Mouse (Mus musculus) layer of hippocampus, adult 18-20 months (tissue): ENCODE results near the gene Treml1. TPM values are rescaled to one million over a fixed set of nuclear protein-coding genes. Genes with fewer than 3 reads are reported as not detected.

Source experiments
- DNase-seq, 2 experiments: peaks; one replicate each; pipeline ENCODE4 v3.0.0; 2022; ENCODE audit warnings: low spot score in 2 of 2
- total RNA-seq, 2 experiments: library from RNA; stranded (reverse); gene quantifications; 2 replicates each; pipeline ENCODE4 v1.2.3; 2021

Treml1 gene
- total RNA-seq, 2 experiments from 2014 or later, result 0.41 TPM; not detected in 1

DNA sequence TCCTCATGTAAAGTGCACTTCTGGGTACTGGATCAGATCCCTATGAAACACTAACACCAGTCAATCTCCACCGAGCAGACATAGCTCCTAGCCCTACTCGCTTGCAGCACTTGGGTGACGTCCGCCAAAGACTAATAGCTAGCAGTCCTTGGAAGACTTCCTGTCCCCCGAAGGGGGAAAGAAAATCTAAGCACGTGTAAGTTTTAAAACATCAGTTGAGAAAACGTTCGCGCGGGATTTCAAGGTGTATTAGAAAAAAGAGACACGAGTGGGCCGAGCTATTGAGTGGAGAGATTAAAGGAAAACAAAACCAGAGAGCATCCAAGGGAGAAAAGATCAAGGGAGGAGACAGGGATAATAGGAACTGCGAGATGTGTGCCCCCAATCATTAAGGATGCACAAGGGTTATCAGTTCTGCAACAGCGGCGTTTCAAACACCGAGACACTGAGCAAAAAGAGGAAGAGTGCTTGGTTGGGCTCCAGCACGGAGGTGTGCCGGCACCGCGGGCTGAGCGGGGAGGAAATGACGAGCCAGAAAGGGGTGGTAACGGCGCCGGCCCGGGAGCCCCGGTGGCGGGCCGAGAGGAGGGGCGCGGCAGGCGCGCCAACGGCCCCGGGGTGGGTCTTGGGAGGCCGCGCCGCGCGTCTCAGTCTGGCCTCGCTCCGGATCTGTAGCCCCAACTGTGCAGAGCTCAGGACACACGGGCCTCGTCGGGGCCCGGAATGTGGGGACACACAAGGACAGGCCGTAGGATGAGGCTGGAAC lies 49.0 kb downstream of the Treml1 start:
- DNase-seq, result peak; percentile 53 to 60

DNA sequence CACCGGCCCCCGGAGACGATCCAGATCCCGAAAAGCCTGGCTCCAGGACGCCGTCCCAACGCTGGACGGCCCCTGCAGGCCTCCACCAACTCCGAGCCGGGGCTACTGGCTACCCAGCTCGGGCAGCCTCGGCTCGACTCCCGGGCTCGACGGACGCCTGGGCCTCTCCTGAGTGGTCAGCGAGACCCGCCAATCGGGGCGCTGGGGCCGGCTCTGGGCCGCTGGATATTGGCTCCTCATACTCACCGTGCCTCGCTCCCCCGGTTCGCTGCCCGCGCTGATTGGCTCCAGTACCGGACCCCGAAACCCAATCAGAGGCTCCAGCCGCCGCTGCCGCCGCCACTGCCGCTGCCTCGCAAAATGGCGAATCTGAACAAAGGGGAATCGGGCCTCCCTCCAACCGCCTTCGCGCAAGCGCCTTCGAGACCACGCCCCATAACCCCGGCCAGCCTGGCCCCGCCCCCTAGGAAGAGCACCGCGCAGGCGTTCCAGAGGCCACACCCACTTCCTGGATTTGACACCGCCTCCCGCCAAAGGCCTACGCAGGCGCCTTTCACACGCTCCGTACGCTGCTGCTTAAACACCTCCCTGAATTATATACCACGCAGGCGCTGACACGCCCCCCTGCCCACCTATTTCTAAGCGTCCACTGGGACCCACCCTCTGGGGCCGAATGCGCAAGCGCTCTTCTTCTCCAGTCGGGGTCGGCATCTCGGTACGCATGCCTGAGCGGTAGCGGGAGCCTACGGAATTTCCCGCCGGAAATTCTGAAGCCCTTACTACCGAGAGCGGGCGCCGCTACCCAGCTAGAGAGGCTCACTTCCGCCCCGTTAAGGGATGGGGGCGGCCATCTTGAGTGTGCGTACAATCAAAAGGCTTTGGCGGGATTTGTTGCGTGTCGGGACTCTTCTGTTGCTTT lies 49.9 kb downstream of the Treml1 start, which contains the start of the genes Nfya and Oard1:
Gene Nfya (minus strand): TSS at position 527 of the 919 bp plus-strand sequence.
Gene Oard1 (plus strand): TSS at position 635 of the 919 bp plus-strand sequence.
- DNase-seq, result peak; percentile 100

DNA sequence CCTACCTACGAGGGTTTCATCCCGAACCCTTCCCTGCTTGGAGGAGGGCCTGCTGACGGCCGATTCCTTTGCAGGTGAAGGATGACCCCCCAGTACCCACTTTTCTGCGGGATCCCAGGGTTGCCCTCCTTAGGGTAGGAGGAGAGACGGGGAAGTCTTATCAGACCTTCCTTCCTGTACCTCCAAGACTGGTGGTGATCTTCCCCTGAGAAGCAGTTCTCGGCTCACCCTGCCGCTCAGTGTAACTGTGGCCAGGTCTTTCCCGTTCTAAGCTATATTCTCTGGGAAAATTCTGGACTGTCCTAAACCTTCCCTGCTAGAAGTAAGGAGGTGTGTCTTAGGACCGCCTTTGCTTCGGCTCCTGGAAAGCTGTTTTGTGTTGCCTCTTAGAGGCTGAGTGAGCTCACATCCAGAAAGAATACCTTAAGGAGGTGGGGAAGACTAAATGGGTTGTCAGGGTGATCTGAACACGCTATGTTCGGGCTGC lies 50.6 kb downstream of the Treml1 start:
- DNase-seq, result no peak

DNA sequence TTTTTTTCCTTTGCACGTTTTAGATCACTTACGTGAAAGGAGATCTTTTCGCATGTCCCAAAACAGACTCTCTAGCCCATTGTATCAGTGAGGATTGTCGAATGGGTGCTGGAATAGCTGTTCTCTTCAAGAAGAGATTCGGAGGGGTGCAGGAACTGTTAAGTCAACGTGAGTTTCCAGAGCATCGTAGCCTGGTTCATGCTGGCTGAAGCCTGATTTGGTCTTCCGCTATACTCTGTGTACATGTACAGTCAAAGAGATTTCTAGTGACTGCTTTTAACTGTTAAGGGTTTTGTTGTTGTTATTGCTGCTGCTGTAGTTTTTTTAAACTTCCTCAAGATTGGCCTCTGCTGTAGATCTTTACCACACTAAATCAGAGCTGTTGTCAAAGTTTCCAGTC lies 51.5 kb downstream of the Treml1 start:
- no peak for DNase-seq

DNA sequence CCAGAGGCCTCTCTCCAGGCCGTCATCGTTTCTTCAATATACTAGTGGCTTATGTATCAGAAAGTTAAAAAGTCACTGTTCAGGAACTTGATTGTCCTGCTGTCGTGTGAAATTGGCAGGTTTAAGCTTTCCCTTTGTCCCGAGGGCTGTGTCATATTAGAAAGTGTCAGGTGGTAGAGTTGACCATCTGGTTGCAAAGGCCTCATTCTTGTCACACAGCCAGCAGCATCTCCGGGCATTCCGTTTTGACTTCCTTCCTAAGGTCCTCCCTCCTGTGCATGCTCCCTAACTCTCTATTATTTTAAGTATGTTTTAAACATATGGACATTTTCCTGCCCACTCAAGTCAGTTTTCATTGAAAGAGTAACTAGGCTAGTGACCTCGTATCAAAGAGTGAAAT lies 56.3 kb downstream of the Treml1 start:
- DNase-seq, result no peak

Other genes with a start within 250 kb of the Treml1 start
- not detected for gene 9830107B12Rik, start 213.6 kb upstream of the Treml1 start, total RNA-seq
- gene A530064D06Rik, start 192.6 kb upstream of the Treml1 start, total RNA-seq, result not detected
- gene Trem1, start 127.1 kb upstream of the Treml1 start, total RNA-seq, result not detected
- not detected for gene Trem3, start 112.1 kb upstream of the Treml1 start, total RNA-seq
- gene Treml4, start 95.6 kb upstream of the Treml1 start, total RNA-seq, result not detected
- gene Treml2, start 60.4 kb upstream of the Treml1 start, total RNA-seq, result under 1 TPM; 0.22 to 0.36 TPM
- gene B430306N03Rik, start 43.8 kb upstream of the Treml1 start, total RNA-seq, result under 1 TPM in 1 of 2 experiments, not detected in 1; 0.10 TPM
- 10 to 100 TPM; 12.2 to 12.3 TPM for gene Trem2, start 13.5 kb upstream of the Treml1 start, total RNA-seq
- 10 to 100 TPM; 28.4 to 31.7 TPM for gene Nfya, start 50.0 kb downstream of the Treml1 start, total RNA-seq
- 10 to 100 TPM; 13.7 to 14.1 TPM for gene Oard1, start 50.1 kb downstream of the Treml1 start, total RNA-seq
- not detected for gene Apobec2, start 73.0 kb downstream of the Treml1 start, total RNA-seq
- gene Tspo2, start 91.6 kb downstream of the Treml1 start, total RNA-seq, result not detected
- under 1 TPM; 0.56 to 0.92 TPM for gene Unc5cl, start 95.0 kb downstream of the Treml1 start, total RNA-seq